Mouse (Mus musculus) C2C12 (cell line): ENCODE measurements around the gene Edem3.

Source experiments
- CEBPB ChIP-seq: IDR thresholded peaks from one replicate; pipeline ENCODE4 v1.6.1; 2011; ENCODE audit warnings: low read depth, mild to moderate bottlenecking, control low read depth, moderate library complexity
- CTCF ChIP-seq: IDR thresholded peaks from one replicate; pipeline ENCODE4 v1.5.1; 2011; ENCODE audit not compliant: control insufficient read depth, insufficient read depth, insufficient read length
- FOSL1 ChIP-seq: IDR thresholded peaks from one replicate; pipeline ENCODE4 v1.8.0; 2011; ENCODE audit warnings: mild to moderate bottlenecking, low read length; ENCODE audit not compliant: poor library complexity, insufficient read depth, severe bottlenecking
- MAX ChIP-seq: IDR thresholded peaks from one replicate; pipeline ENCODE4 v1.6.1; 2011; ENCODE audit warnings: mild to moderate bottlenecking, control low read depth
- MYOD1 ChIP-seq: IDR thresholded peaks from one replicate; pipeline ENCODE4 v1.6.1; 2011; ENCODE audit warnings: low read depth; ENCODE audit not compliant: control insufficient read depth, insufficient read length
- MYOG ChIP-seq: IDR thresholded peaks from one replicate; pipeline ENCODE4 v1.6.1; 2011; ENCODE audit not compliant: control insufficient read depth, insufficient read length; ENCODE audit errors: extremely low read depth
- USF1 ChIP-seq: IDR thresholded peaks from one replicate; pipeline ENCODE4 v1.6.1; 2011; ENCODE audit warnings: low read depth, mild to moderate bottlenecking, control low read depth, moderate library complexity

DNA sequence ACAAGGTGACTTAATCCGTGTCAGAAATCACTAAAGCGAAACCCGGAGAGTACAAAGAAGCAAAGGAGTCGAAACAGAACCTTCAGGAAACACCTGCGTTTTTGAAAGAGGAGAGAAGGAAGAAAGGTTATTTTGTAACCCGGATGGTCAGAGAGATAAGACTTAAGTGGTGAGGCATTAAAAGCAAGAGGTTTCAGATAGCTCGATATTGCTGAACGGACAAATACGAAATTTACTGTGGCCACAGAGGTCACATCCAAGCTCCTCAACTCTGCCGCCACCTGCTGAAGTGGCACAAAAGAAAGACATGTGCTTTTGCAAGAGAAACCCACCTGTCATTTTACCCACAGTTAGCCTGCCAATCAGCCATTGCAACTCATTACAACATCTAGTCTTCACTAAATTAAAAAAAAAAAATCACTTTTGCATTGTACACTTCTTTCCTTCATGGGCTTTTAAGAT, 1.1 kb upstream of the Edem3 start:
- TF ChIP-seq CTCF (no peak), MYOD1 (no peak), MYOG (no peak), MAX (no peak), USF1 (no peak), FOSL1 (no peak), CEBPB (no peak)
